Mouse (Mus musculus): ENCODE results near the gene Psmb11.

- no peak for TF ChIP-seq HCFC1 (IDR thresholded peaks at IDR 0.05; ENCODE audit: borderline replicate concordance, insufficient read depth, low read length)
- TF ChIP-seq ZC3H11A (IDR thresholded peaks at IDR 0.05; ENCODE audit: borderline replicate concordance, low read depth, low read length) = no peak
- no peak for TF ChIP-seq MAFK (IDR thresholded peaks at IDR 0.05; ENCODE audit: insufficient read depth, low read depth, low read length)
These were observed 28.8 kb upstream of the Psmb11 start for GRCm38 (mm10) chr14:54592319-54592934.

All from ES-E14 (cell line).